Mouse (Mus musculus) neutrophil, adult 5-6 weeks (primary cell): ENCODE measurements around the gene Spindoc. TPM values are rescaled to one million over a fixed set of nuclear protein-coding genes. Genes with fewer than 3 reads are reported as not detected.

Experiments used
- ATAC-seq: fragments of 151-379, 151-347 bp; 2 replicates; pipeline ENCODE4 v1.8.0; 2017; ENCODE audit warnings: mild to moderate bottlenecking, moderate TSS enrichment; ENCODE audit not compliant: insufficient number of reproducible peaks, poor library complexity, low FRiP score, severe bottlenecking; ENCODE audit errors: extremely low read depth
- total RNA-seq: library from RNA; stranded (forward); fragments of 200-1000 nt; gene quantifications from 2 replicates; pipeline ENCODE4 v1.2.3, GENCODE M21; 2017

The Spindoc gene
- total RNA-seq, 1 experiment from 2014 or later, result 8.7 TPM

- no peak for ATAC-seq
These were observed 78.0 kb downstream of the Spindoc start for GRCm38 (mm10) chr19:7304801-7305200.

Other genes with a start within 250 kb of the Spindoc start
- gene Otub1, start 176.7 kb downstream of the Spindoc start, total RNA-seq, result 45.5 and 48.9 TPM in 2 replicates
- 208 and 218 TPM in 2 replicates for gene Cox8a, start 165.4 kb downstream of the Spindoc start, total RNA-seq
- 19.6 and 24.4 TPM in 2 replicates for gene Naa40, start 141.8 kb downstream of the Spindoc start, total RNA-seq
- gene Rcor2, start 115.7 kb downstream of the Spindoc start, total RNA-seq, result 2.1 and 2.4 TPM in 2 replicates
- gene Mark2, start 41.1 kb downstream of the Spindoc start, total RNA-seq, result 96.4 and 114 TPM in 2 replicates
- 2.5 and 2.8 TPM in 2 replicates for gene 2700081O15Rik, start 34.6 kb upstream of the Spindoc start, total RNA-seq
- gene Rtn3, start 100.3 kb upstream of the Spindoc start, total RNA-seq, result 69.4 and 71.8 TPM in 2 replicates
- 35.8 and 36.1 TPM in 2 replicates for gene Atl3, start 111.0 kb upstream of the Spindoc start, total RNA-seq
- gene Pla2g16, start 174.5 kb upstream of the Spindoc start, total RNA-seq, result 13.8 and 16.7 TPM in 2 replicates
- not detected in 2 replicates for gene Lgals12, start 224.2 kb upstream of the Spindoc start, total RNA-seq
- gene Hrasls5, start 229.5 kb upstream of the Spindoc start, total RNA-seq, result not detected in 2 replicates